Mouse (Mus musculus) liver, embryonic 18 days (tissue): ENCODE results near the gene Dynlt1f. TPM values are rescaled to one million over a fixed set of nuclear protein-coding genes. Genes with fewer than 3 reads are reported as not detected.

Experiments
- polyA plus RNA-seq: library from polyadenylated mRNA; depleted of rRNA; stranded (reverse); fragments of >200 nt; gene quantifications from 2 replicates; pipeline ENCODE4 v1.2.3, GENCODE M21; 2012; rRNA removed

The Dynlt1f gene
- polyA plus RNA-seq, result 58.0 and 58.4 TPM in 2 replicates

DNA sequence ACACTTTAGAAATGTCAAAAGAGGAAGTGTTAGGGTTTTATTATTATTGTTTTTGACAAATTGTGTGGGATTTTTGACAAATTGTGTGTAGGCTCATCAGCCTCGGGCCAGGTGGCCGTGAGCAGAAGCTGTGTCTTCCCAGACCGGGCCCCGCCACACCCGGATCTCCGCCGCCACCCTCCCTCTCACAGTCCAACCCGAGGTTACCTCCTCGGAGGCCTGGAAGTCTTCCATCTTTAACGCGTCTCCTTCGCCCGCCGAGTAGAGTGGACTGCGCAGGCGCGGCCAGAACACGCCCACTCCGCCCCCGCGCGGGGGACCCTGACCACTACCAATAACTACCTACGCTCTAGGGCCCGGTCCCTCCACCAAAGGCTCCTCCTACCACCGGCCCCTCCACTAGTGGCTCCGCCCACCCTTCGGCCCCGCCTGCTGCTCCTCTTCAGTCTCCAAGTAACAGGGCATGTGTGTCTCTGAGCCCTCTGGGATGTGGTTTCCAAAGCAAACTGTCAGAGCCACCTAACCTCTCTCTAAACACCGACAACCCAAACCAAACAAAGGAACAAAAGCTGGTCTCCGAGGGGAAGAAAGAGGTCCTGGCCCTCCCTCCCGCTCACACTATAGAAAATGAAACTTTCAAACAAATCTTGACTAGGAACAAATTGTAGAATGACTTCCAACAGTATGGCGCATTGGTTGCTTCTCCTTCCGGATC, at the start of gene Dynlt1f:
Gene Dynlt1f (minus strand): TSS at position 334 of the 715 bp plus-strand sequence.

DNA sequence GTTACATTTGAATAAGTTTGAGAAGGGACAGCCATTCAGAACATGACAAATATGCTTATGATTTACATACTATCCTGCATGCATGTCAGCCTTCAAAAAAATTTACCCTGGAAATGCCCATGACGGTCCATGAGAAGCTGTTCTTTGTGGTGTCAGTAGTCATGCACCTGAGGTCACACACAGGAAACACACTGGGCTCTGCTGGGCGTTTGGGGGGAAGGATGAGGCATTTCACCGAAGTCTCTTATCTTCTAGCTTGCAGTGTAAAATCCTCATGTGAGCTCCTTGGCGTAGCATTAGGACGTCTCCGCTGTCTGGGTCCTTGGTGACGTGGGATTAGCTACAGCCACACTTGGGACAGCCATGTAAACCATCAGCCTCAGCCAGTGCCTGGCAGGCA, 3.1 kb upstream of the Dynlt1f start, which contains the start of gene Sytl3:
Gene Sytl3 (plus strand): TSS at position 293 of the 400 bp plus-strand sequence.

DNA sequence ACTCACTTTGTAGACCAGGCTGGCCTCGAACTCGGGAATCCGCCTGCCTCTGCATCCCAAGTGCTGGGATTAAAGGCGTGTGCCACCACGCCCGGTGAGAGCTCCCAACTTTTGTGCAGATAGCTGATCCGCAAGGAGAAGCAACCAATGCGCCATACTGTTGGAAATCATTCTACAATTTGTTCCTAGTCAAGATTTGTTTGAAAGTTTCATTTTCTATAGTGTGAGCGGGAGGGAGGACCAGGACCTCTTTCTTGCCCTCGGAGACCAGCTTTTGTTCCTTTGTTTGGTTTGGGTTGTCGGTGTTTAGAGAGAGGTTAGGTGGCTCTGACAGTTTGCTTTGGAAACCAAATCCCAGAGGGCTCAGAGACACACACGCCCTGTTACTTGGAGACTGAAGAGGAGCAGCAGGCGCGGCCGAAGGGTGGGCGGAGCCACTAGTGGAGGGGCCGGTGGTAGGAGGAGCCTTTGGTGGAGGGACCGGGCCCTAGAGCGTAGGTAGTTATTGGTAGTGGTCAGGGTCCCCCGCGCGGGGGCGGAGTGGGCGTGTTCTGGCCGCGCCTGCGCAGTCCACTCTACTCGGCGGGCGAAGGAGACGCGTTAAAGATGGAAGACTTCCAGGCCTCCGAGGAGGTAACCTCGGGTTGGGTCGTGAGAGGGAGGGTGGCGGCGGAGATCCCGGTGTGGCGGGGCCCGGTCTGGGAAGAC, 54.3 kb downstream of the Dynlt1f start, which contains the start of gene Dynlt1c:
Gene Dynlt1c (plus strand): TSS at position 468 of the 708 bp plus-strand sequence.

Other genes with a start within 250 kb of the Dynlt1f start
- gene Dynlt1b, start 225.8 kb downstream of the Dynlt1f start, polyA plus RNA-seq, result 162 and 188 TPM in 2 replicates
- 8.5 and 9.3 TPM in 2 replicates for gene Dynlt1c, start 54.2 kb downstream of the Dynlt1f start, polyA plus RNA-seq
- gene Sytl3, start 3.2 kb upstream of the Dynlt1f start, polyA plus RNA-seq, result 0.07 and 0.10 TPM in 2 replicates
- gene Ezr, start 126.9 kb upstream of the Dynlt1f start, polyA plus RNA-seq, result 16.6 and 19.0 TPM in 2 replicates